Mouse (Mus musculus): ENCODE data around the gene Slc25a19.

DNA sequence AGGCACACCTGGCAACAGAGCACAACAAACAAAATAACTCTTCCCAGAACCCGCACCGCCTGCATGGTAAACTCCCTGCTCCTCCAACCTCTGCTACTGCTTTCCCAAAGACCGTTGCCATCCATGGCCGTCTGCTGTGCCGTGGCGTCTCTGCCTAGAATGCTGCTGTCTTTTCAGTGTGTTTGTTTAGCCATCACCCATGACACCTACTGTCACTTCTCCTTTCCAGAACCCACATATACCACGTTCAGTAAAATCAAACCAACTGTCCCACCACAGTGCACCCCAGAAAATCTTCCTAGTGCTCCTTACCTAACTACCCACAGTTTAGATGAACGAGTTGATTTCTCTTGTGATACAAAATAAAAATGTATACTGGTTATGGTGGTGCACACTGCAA is 48.6 kb upstream of the Slc25a19 start:
- TF ChIP-seq GATA1 (IDR thresholded peaks at IDR 0.05; ENCODE audit: borderline replicate concordance, low read length): no peak
- TF ChIP-seq FLI1 (IDR thresholded peaks at IDR 0.05; ENCODE audit: low read length): no peak
